Mouse (Mus musculus) mature B cell (primary cell): ENCODE measurements around the gene A3galt2.

ENCODE experiments used
- in situ Hi-C: fragments of 300-500 bp; cut with MboI; formaldehyde crosslinking; loops from 2 replicates; pipeline ENCODE4 v1.14.3; 2019

A3galt2 gene

GRCm38 (mm10) chr4:128755064-128755463, at the start of gene A3galt2:
Gene A3galt2 (plus strand): TSS chr4:128755364.
- in situ Hi-C loops, result no loop called here

- in situ Hi-C loops, result no loop called here
Observed at GRCm38 (mm10) chr4:128706626-128707025, 48.5 kb upstream of the A3galt2 start.

GRCm38 (mm10) chr4:128707384-128707783, 47.8 kb upstream of the A3galt2 start:
- in situ Hi-C loops, result no loop called here

DNA sequence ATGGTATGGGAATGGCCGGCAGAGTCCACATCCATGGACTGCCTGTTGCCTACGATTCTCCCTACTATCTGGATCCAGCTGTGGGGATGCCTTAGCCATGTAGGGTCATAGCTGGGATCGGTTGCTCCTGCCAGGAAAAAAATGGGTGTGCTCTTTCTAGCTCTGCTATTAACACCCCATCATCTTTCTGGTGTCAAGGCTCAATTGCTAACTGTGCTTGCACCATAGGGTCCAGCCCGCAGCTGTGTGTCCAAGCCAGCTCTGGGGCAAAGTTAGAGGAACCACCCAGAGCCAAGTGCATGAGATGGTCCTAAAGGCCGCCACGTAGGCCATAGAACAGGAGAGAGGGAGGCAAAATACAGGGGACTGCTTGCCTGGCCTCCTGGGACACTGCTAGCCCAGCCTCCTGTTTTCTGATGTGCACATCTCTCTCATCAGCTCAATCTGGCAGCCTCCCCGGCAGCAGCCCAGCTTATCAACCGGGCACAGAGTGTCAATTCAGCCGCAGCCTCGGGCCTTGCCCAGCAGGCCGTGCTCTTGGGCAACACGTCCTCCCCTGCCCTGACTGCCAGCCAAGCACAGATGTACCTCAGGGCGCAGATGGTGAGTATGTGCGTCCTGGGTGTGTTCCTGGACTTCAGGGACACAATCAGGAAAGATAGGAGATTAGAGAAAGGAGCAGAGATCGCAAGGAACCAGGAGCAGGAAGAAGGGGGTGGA, 45.9 kb upstream of the A3galt2 start:
- in situ Hi-C loops, result no loop called here

GRCm38 (mm10) chr4:128709781-128710166, 45.4 kb upstream of the A3galt2 start:
- in situ Hi-C loops, result loop anchor here (5.0 kb wide), 1 partner anchor 68 kb away; no protein-coding TSS in a partner anchor

- in situ Hi-C loops, result loop anchor here (5.0 kb wide), 1 partner anchor 67 kb away; no protein-coding TSS in a partner anchor
Observed at GRCm38 (mm10) chr4:128710286-128710685, 44.9 kb upstream of the A3galt2 start.

- in situ Hi-C loops, result loop anchor here (5.0 kb wide), 1 partner anchor 67 kb away; no protein-coding TSS in a partner anchor
Observed at GRCm38 (mm10) chr4:128710800-128711199, 44.4 kb upstream of the A3galt2 start.

DNA sequence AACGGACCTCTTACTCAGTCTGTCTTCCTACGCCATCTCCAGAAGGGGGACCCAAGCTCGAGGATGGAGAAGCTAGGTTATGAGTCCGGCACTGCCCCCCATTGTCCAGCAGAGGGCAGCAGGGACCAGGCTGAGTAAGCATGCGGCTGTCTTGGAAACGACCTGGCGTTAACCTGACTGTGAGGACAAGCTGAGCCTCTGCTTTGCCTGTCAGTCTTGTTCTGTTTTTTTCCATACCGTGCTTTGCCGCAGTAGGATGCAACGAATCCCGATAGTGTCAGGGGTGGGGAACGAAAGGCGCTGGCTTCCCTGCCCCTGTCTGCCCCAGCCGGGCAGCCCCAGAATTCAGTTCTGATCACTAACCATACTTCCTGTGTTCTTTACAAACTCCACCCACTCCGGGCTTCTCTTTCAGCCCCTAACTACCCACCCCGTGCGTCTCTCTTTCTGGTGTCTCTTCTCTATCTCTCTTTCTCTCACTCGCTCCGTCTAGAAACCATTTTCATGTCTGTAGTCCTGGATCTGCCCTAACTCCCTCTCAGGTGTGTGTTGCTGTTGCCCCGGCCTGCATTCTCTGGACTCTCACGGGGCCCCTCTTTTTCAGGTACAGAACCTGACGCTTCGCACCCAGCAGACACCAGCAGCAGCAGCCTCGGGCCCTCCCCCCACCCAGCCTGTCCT, 43.6 kb upstream of the A3galt2 start:
- in situ Hi-C loops, result loop anchor here (5.0 kb wide), 1 partner anchor 66 kb away; no protein-coding TSS in a partner anchor

DNA sequence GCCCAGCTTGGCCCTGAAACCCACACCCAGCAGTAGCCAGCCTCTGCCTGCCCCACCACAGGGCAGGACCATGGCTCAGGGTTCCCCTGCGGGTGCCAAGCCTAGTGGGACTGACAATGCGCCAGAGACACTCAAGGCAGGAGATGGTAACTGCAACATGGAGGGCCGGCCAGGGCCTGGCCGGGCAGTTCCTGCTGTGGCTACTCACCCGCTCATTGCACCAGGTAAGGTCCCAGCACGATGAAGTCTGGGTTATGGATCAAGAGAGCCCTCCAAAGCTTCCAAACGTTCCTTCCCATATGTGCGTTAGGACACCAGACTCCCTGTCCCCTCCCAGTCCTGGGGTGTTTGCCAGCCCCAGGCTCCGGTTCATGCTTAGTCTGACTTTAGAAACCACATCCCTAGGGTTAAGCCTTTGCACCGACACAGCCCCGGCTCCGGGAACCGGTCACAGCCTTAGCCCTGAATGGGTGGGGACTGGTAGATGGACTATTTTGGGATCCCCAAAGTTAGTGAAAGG, 43.0 kb upstream of the A3galt2 start:
- in situ Hi-C loops, result loop anchor here (5.0 kb wide), 1 partner anchor 65 kb away; no protein-coding TSS in a partner anchor

DNA sequence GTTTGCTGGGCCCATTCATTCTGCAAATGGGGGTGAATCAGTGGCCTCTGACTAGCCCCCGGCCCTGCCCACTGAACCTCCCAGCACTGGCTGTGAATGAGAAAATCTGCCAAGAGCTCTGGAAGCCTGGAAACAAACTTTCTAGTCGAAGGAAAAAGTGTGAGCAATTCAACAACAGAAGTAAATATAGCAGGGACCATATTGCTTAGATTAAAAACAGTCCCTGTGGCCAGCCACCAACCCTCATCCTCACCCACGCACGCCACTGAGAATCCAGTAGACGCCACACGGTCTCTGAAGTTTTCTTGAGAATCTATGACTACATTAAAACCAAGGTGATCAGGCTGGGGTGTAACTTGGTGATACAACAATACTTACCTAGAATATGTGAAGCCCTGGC, 42.2 kb upstream of the A3galt2 start:
- in situ Hi-C loops, result loop anchor here (5.0 kb wide), 1 partner anchor 64 kb away; no protein-coding TSS in a partner anchor

GRCm38 (mm10) chr4:128715241-128716204, 39.6 kb upstream of the A3galt2 start:
- in situ Hi-C loops, result no loop called here

GRCm38 (mm10) chr4:128716279-128716678, 38.9 kb upstream of the A3galt2 start:
- in situ Hi-C loops, result no loop called here

- in situ Hi-C loops, result no loop called here
Observed at GRCm38 (mm10) chr4:128716731-128717130, 38.4 kb upstream of the A3galt2 start.

DNA sequence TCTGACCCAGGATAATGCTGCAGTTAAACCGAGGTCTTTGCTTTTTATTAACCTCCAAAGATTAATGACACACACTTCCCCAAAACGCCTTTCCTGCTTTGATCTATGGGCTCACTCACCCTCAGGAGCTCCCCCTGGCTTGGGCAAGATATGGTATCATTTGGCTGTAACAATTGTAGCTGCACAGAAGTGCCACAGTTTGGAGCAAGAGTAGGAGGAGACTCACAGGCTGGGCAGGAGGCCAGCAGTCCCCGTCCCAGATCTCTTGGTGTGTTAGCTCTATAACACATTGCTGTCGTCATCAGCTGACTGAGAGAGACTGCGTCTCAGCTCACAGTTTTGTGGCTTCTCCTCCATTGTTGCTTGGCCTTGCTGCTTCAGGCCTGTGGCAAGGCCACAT, 35.1 kb upstream of the A3galt2 start:
- in situ Hi-C loops, result no loop called here

- in situ Hi-C loops, result no loop called here
Observed at GRCm38 (mm10) chr4:128721061-128721648, 34.0 kb upstream of the A3galt2 start.

- in situ Hi-C loops, result no loop called here
Observed at GRCm38 (mm10) chr4:128721761-128722160, 33.4 kb upstream of the A3galt2 start.

DNA sequence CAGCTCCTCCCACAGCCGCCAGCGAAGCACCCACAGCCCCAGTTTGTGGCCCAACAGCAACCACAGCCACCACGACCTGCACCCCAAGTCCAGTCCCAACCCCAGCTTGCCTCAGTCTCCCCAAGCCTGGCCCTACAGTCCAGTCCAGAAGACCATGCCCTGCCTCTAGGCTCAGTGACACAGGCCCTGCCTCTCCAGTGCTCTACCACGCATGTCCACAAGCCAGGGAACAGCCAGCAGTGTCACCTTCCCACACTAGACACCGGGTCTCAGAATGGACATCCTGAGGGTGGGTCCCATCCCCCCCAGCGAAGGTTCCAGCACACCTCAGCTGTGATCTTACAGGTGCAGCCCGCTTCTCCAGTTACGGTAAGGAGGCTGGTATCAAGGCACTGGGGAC, 32.2 kb upstream of the A3galt2 start:
- in situ Hi-C loops, result no loop called here

GRCm38 (mm10) chr4:128723431-128723830, 31.7 kb upstream of the A3galt2 start:
- in situ Hi-C loops, result no loop called here

GRCm38 (mm10) chr4:128724059-128724458, 31.1 kb upstream of the A3galt2 start:
- in situ Hi-C loops, result no loop called here

- in situ Hi-C loops, result no loop called here
Observed at GRCm38 (mm10) chr4:128727019-128727720, 28.0 kb upstream of the A3galt2 start.
